Mouse (Mus musculus) heart, postnatal 0 days (tissue): ENCODE measurements around the gene Gnao1.

Source experiments
- CTCF ChIP-seq: IDR thresholded peaks from 2 replicates; pipeline ENCODE4 v1.5.1; 2016; ENCODE audit warnings: antibody characterized with exemption, control low read depth, low read depth
- EP300 ChIP-seq: IDR thresholded peaks from 2 replicates; pipeline ENCODE4 v1.6.1; 2016; ENCODE audit warnings: antibody characterized with exemption, low read depth

- no peak for TF ChIP-seq CTCF
- no peak for TF ChIP-seq EP300
These were observed 165.6 kb downstream of the Gnao1 start for GRCm38 (mm10) chr8:93975358-93975757.
